Mouse (Mus musculus): Measurements from ENCODE around the gene Rrp7a. TPM values are rescaled to one million over a fixed set of nuclear protein-coding genes. Genes with fewer than 3 reads are reported as not detected.
"Not testable (repeated sequence)": the region's sequence is repeated elsewhere in the genome, so short reads cannot be mapped to it uniquely, and the experiment has no call there.

Rrp7a gene
- polyA plus RNA-seq, 1 experiment from 2014 or later, result 71.1 TPM

DNA sequence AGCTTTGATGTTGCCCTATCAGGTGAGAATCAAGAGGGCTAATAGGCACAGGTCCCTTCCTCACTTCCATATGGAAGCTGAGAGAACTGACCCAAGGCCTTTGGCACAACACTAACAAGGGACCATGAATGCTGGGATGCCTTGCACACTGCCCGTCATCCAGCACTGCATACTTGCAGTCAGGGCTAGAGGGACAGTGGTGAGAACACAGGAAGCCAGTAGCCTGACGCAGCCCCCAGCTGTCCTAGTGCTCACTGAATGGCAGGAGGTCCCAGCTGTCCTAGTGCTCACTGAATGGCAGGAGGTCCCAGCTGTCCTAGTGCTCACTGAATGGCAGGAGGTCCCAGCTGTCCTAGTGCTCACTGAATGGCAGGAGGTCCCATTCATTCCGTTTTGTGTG, 4.4 kb upstream of the Rrp7a start:
- H3K4me2 ChIP-seq; H3K27me3 ChIP-seq (replicated peaks; ENCODE audit: control insufficient read depth, insufficient read depth, low read length); H3K4me1 ChIP-seq (replicated peaks; ENCODE audit: control insufficient read depth, insufficient read depth, low read length); H3K4me3 ChIP-seq (ENCODE audit: low read depth, low read length); DNase-seq (ENCODE audit: low spot score); H3K27ac ChIP-seq (ENCODE audit: low read depth, low read length); H3K9me3 ChIP-seq (ENCODE audit: control insufficient read depth, low read length); ATAC-seq (replicated peaks; ENCODE audit: low FRiP score); H3K9ac ChIP-seq (ENCODE audit: low read depth, low read length): not testable (repeated sequence)
- peaks cover 48% of the 10 kb centered on the region for H3K36me3 ChIP-seq (ENCODE audit: control insufficient read depth, insufficient read depth, low read length)
- WGBS, result 90% methylated on average over 3 of the region's 3 CpGs

DNA sequence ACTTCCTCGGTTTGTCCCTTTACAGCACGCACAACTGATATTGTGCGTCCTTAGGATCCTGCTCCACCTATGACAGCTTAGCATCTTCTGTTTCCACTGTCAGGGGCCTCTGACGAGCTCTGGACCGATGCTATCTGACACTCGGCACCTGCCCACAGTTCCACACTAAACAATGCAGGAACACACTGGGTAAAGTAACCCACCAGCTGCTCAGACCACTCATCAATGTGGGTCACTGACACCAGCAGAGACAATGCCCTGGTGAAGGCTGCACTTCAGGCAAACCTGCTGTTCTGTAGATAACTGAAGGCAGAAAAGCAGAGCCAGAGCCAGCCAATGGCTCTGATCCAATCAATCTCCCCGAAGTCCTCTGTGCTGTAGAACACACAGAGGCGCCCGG, 4.0 kb upstream of the Rrp7a start:
- no peaks in the 10 kb centered on the region for H3K27me3 ChIP-seq (replicated peaks; ENCODE audit: control insufficient read depth, insufficient read depth, low read length)
- no peak for ATAC-seq (replicated peaks; ENCODE audit: low FRiP score)
- H3K9ac ChIP-seq (ENCODE audit: low read depth, low read length), result no peak overlapping the region
- 89% methylated on average over 9 of the region's 9 CpGs for WGBS
- no peak overlapping the region for H3K4me3 ChIP-seq (ENCODE audit: low read depth, low read length)
- no peak overlapping the region for H3K4me2 ChIP-seq
- H3K9me3 ChIP-seq (ENCODE audit: control insufficient read depth, low read length), result no peaks in the 10 kb centered on the region
- peaks cover 44% of the 10 kb centered on the region for H3K36me3 ChIP-seq (ENCODE audit: control insufficient read depth, insufficient read depth, low read length)
- H3K4me1 ChIP-seq (replicated peaks; ENCODE audit: control insufficient read depth, insufficient read depth, low read length), result 0 out of 2 replicates have a peak, but pooled peaks cover 2% of the 10 kb centered on the region
- DNase-seq (ENCODE audit: low spot score), result no peak
- no peak overlapping the region for H3K27ac ChIP-seq (ENCODE audit: low read depth, low read length)

DNA sequence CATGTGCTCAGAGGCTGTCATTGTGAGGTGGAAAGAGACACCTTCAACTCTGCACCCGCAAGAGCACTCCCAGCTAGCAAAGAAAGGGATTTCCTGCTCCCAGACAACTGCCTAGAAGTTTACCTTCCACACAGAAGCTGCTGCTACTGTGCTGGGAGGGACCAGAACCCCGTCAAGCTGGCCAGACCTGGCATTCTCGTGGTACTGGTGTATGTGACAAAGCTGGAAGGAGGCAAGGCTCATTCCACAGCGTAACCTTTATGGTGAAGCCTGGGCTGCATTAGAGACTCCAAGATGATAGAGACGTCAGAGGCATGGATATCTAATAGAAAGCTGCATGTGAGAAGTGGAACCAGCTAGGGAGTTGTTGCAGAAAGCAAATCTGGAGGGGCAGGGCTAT, 2.0 kb upstream of the Rrp7a start:
- Histone ChIP-seq H3K9ac (ENCODE audit: low read depth, low read length) (no peak overlapping the region), H3K36me3 (ENCODE audit: control insufficient read depth, insufficient read depth, low read length) (peaks cover 33% of the 10 kb centered on the region), H3K4me1 (replicated peaks; ENCODE audit: control insufficient read depth, insufficient read depth, low read length) (0 out of 2 replicates have a peak, but pooled peaks cover 8% of the 10 kb centered on the region), H3K27me3 (replicated peaks; ENCODE audit: control insufficient read depth, insufficient read depth, low read length) (no peaks in the 10 kb centered on the region), H3K9me3 (ENCODE audit: control insufficient read depth, low read length) (no peaks in the 10 kb centered on the region), H3K4me3 (ENCODE audit: low read depth, low read length) (no peak overlapping the region), H3K27ac (ENCODE audit: low read depth, low read length) (no peak overlapping the region), H3K4me2 (no peak overlapping the region)
- ATAC-seq (replicated peaks; ENCODE audit: low FRiP score) (no peak), DNase-seq (ENCODE audit: low spot score) (no peak)
- whole genome bisulfite sequencing, result 71% methylated on average over 5 of the region's 5 CpGs

DNA sequence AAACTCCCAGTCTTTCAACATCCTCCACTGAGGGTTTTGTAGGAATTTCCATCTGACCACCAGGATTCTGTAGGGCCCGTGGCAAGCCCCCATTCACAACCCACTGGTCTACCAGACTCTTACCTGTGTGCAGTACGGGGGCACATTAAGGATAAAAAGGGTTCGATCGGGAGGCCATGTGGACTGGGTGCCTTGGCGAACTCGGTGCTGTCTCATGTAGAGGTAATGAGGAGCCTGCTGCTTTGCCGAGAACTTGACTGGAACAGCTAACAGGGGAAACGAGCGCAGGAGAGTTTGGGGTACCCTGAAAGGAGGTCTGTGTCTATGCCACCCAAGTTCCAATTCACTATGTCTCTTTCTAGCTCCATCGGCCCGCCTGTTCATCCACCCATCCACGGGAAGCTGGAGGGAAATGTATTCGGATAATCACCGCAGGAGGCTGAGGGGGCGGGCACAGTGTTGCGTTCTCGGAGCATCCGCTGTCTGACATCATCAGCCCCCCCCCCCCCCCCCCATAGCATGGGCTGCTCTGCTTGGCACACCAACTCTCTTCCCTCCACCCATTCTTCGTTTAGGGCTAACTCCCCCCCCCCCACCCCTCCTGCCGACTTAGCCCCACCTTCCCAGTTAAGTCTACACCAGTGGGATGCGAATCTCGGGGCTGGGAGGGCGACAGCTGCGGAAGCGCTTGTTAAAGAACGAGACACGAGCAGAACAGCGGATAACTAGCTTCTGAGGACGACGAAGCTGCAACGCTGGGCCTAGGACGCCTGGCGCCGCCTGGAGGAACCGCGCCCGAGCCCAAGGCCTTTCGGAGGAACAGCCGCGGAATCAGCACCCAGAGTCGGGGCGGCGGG, 664 bp downstream of the Rrp7a start:
- H3K27me3 ChIP-seq (replicated peaks; ENCODE audit: control insufficient read depth, insufficient read depth, low read length), result no peaks in the 10 kb centered on the region
- H3K9me3 ChIP-seq (ENCODE audit: control insufficient read depth, low read length), result no peaks in the 10 kb centered on the region
- H3K9ac ChIP-seq (ENCODE audit: low read depth, low read length), result peak overlapping the region; percentile 76
- peak overlapping the region; percentile 70 for H3K27ac ChIP-seq (ENCODE audit: low read depth, low read length)
- peak; percentile 54 for ATAC-seq (replicated peaks; ENCODE audit: low FRiP score)
- peak; percentile 50 for DNase-seq (ENCODE audit: low spot score)
- peak overlapping the region; percentile 93 for H3K4me2 ChIP-seq
- WGBS, result 4% methylated on average over 42 of the region's 43 CpGs
- H3K36me3 ChIP-seq (ENCODE audit: control insufficient read depth, insufficient read depth, low read length), result peaks cover 32% of the 10 kb centered on the region
- peak overlapping the region; percentile 95 for H3K4me3 ChIP-seq (ENCODE audit: low read depth, low read length)
- H3K4me1 ChIP-seq (replicated peaks; ENCODE audit: control insufficient read depth, insufficient read depth, low read length), result 0 out of 2 replicates have a peak, but pooled peaks cover 8% of the 10 kb centered on the region

GRCm38 (mm10) chr15:83118360-83118759, 4.2 kb downstream of the Rrp7a start:
- 81% methylated on average over 7 of the region's 7 CpGs for WGBS
- DNase-seq (ENCODE audit: low spot score) (no peak), ATAC-seq (replicated peaks; ENCODE audit: low FRiP score) (no peak)
- Histone ChIP-seq H3K27ac (ENCODE audit: low read depth, low read length) (no peak overlapping the region), H3K4me1 (replicated peaks; ENCODE audit: control insufficient read depth, insufficient read depth, low read length) (0 out of 2 replicates have a peak, but pooled peaks cover 8% of the 10 kb centered on the region), H3K27me3 (replicated peaks; ENCODE audit: control insufficient read depth, insufficient read depth, low read length) (no peaks in the 10 kb centered on the region), H3K9ac (ENCODE audit: low read depth, low read length) (no peak overlapping the region), H3K36me3 (ENCODE audit: control insufficient read depth, insufficient read depth, low read length) (peaks cover 36% of the 10 kb centered on the region), H3K9me3 (ENCODE audit: control insufficient read depth, low read length) (no peaks in the 10 kb centered on the region), H3K4me3 (ENCODE audit: low read depth, low read length) (no peak overlapping the region), H3K4me2 (no peak overlapping the region)

- Histone ChIP-seq H3K36me3 (ENCODE audit: control insufficient read depth, insufficient read depth, low read length) (peaks cover 35% of the 10 kb centered on the region), H3K4me1 (replicated peaks; ENCODE audit: control insufficient read depth, insufficient read depth, low read length) (peaks cover 3% of the 10 kb centered on the region; the same call in 1 of the 2 replicates), H3K4me3 (ENCODE audit: low read depth, low read length) (no peak overlapping the region), H3K4me2 (no peak overlapping the region), H3K27ac (ENCODE audit: low read depth, low read length) (no peak overlapping the region), H3K9ac (ENCODE audit: low read depth, low read length) (no peak overlapping the region), H3K27me3 (replicated peaks; ENCODE audit: control insufficient read depth, insufficient read depth, low read length) (no peaks in the 10 kb centered on the region), H3K9me3 (ENCODE audit: control insufficient read depth, low read length) (no peaks in the 10 kb centered on the region)
- DNase-seq (ENCODE audit: low spot score), result no peak
- no peak for ATAC-seq (replicated peaks; ENCODE audit: low FRiP score)
- WGBS, result 90% methylated on average over 6 of the region's 6 CpGs
Observed at GRCm38 (mm10) chr15:83115071-83115470, 7.5 kb downstream of the Rrp7a start.

GRCm38 (mm10) chr15:83114106-83114505, 8.5 kb downstream of the Rrp7a start:
- no peak for DNase-seq (ENCODE audit: low spot score)
- Histone ChIP-seq H3K9me3 (ENCODE audit: control insufficient read depth, low read length) (no peaks in the 10 kb centered on the region), H3K36me3 (ENCODE audit: control insufficient read depth, insufficient read depth, low read length) (peaks cover 29% of the 10 kb centered on the region), H3K9ac (ENCODE audit: low read depth, low read length) (no peak overlapping the region), H3K4me2 (no peak overlapping the region), H3K4me3 (ENCODE audit: low read depth, low read length) (no peak overlapping the region), H3K27ac (ENCODE audit: low read depth, low read length) (no peak overlapping the region), H3K27me3 (replicated peaks; ENCODE audit: control insufficient read depth, insufficient read depth, low read length) (no peaks in the 10 kb centered on the region), H3K4me1 (replicated peaks; ENCODE audit: control insufficient read depth, insufficient read depth, low read length) (peaks cover 3% of the 10 kb centered on the region; the same call in 1 of the 2 replicates)
- ATAC-seq (replicated peaks; ENCODE audit: low FRiP score), result no peak
- WGBS, result 84% methylated on average over 9 of the region's 9 CpGs

DNA sequence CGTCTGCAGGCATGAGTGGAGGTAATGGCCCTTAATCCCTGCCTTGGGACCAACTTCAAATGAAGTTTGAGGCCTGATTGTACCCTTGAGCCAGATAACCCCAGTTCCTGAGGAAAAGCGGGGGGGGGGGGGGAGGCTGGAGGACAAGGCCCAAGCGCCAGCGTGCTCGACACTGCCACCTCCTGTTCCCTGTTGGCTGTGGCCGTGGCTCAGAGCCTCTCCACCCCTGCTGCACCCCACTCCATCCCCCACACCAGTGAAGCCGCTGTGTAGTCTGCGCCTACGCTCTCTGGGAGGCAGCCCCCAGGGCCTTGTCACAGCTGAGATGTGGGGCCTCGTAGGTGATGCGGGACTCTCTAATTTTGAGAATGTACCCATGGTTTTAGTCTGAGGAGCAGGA, 9.7 kb downstream of the Rrp7a start:
- Histone ChIP-seq H3K27ac (ENCODE audit: low read depth, low read length) (no peak overlapping the region), H3K36me3 (ENCODE audit: control insufficient read depth, insufficient read depth, low read length) (peaks cover 24% of the 10 kb centered on the region), H3K4me3 (ENCODE audit: low read depth, low read length) (no peak overlapping the region), H3K9ac (ENCODE audit: low read depth, low read length) (no peak overlapping the region), H3K4me1 (replicated peaks; ENCODE audit: control insufficient read depth, insufficient read depth, low read length) (peaks cover 3% of the 10 kb centered on the region; the same call in 1 of the 2 replicates), H3K9me3 (ENCODE audit: control insufficient read depth, low read length) (no peaks in the 10 kb centered on the region), H3K4me2 (no peak overlapping the region), H3K27me3 (replicated peaks; ENCODE audit: control insufficient read depth, insufficient read depth, low read length) (no peaks in the 10 kb centered on the region)
- peak; percentile 62 for ATAC-seq (replicated peaks; ENCODE audit: low FRiP score)
- no peak for DNase-seq (ENCODE audit: low spot score)
- 20% methylated on average over 10 of the region's 11 CpGs for WGBS

DNA sequence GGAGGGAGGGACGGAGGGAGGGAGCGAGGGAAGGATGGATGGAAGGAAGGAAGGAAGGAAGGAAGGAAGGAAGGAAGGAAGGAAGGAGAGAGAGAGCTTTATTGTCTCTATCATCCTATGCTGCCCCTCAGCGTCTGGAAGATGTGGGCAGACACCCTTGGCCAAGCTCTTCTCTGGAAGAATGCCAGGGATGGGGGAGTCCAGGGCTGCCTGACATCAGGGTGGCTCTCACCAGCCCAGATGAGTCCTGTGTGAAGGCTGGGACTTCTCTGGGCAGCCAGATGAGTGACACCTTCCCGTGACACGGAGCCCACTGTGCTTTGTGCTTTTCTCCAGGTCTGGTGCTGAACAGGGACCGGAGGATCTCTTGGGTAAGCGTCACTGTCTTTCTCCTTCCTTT, 10.7 kb downstream of the Rrp7a start:
- no peaks in the 10 kb centered on the region for H3K27me3 ChIP-seq (replicated peaks; ENCODE audit: control insufficient read depth, insufficient read depth, low read length)
- no peaks in the 10 kb centered on the region for H3K9me3 ChIP-seq (ENCODE audit: control insufficient read depth, low read length)
- no peak overlapping the region for H3K27ac ChIP-seq (ENCODE audit: low read depth, low read length)
- no peak overlapping the region for H3K4me2 ChIP-seq
- H3K4me3 ChIP-seq (ENCODE audit: low read depth, low read length), result no peak overlapping the region
- no peak for ATAC-seq (replicated peaks; ENCODE audit: low FRiP score)
- H3K9ac ChIP-seq (ENCODE audit: low read depth, low read length), result no peak overlapping the region
- DNase-seq (ENCODE audit: low spot score), result no peak
- H3K36me3 ChIP-seq (ENCODE audit: control insufficient read depth, insufficient read depth, low read length), result peaks cover 13% of the 10 kb centered on the region; the same call in 1 of the 2 replicates
- WGBS, result 81% methylated on average over 7 of the region's 7 CpGs
- H3K4me1 ChIP-seq (replicated peaks; ENCODE audit: control insufficient read depth, insufficient read depth, low read length), result peaks cover 3% of the 10 kb centered on the region; the same call in 1 of the 2 replicates

Data from liver, embryonic 11.5 days (tissue).